Mouse (Mus musculus) forebrain, embryonic 10.5 days (tissue): ENCODE results near the gene Atp2c2. TPM values are rescaled to one million over a fixed set of nuclear protein-coding genes. Genes with fewer than 3 reads are reported as not detected.

Experiments used
- DNase-seq: peaks from one replicate; pipeline ENCODE4 v3.0.0-alpha.2; 2017; ENCODE audit warnings: low spot score; ENCODE audit errors: extremely low spot score
- H3K27ac ChIP-seq: fragments of 300-500 bp; sonication (generic); 2 replicates; pipeline ENCODE4 v1.5.1; 2016; ENCODE audit warnings: mild to moderate bottlenecking
- H3K27me3 ChIP-seq: fragments of 300-500 bp; sonication (generic); 2 replicates; pipeline ENCODE4 v1.6.1; 2016; ENCODE audit warnings: mild to moderate bottlenecking; ENCODE audit not compliant: poor library complexity, severe bottlenecking
- H3K36me3 ChIP-seq: fragments of 300-500 bp; sonication (generic); replicated peaks from 2 replicates; pipeline ENCODE4 v1.6.1; 2016; ENCODE audit warnings: mild to moderate bottlenecking, moderate library complexity
- H3K4me1 ChIP-seq: fragments of 300-500 bp; sonication (generic); 2 replicates; pipeline ENCODE4 v1.6.1; 2016
- H3K4me3 ChIP-seq: fragments of 300-500 bp; sonication (generic); 2 replicates; pipeline ENCODE4 v1.5.1; 2016; ENCODE audit warnings: mild to moderate bottlenecking, moderate library complexity
- H3K9me3 ChIP-seq: fragments of 300-500 bp; sonication (generic); 2 replicates; pipeline ENCODE4 v1.6.1; 2016; ENCODE audit warnings: mild to moderate bottlenecking, moderate library complexity
- WGBS: fragments of 180-500 bp; shearing (Covaris S2); methylation state at CpG from one replicate; pipeline ENCODE4 v1.1.7; 2016; 5-methylcytosine and 5-hydroxymethylcytosine counted together
- polyA plus RNA-seq: library from polyadenylated mRNA; unstranded; fragments of >200 nt; fragmentation: Nextera tagmentation; extraction: Ambion mirVana; gene quantifications from 2 replicates; pipeline ENCODE4 v1.2.1, GENCODE M21; 2016

Atp2c2 gene
- polyA plus RNA-seq, 1 experiment from 2014 or later: 1.5 TPM

- Histone ChIP-seq H3K36me3 (no peaks in the 10 kb centered on the region), H3K4me3 (no peak overlapping the region), H3K4me1 (peaks cover 73% of the 10 kb centered on the region), H3K9me3 (no peaks in the 10 kb centered on the region), H3K27me3 (peaks cover 6% of the 10 kb centered on the region; the same call in 1 of the 2 replicates), H3K27ac (no peak overlapping the region)
- peak; percentile 69 for DNase-seq
- WGBS: 12% methylated on average over 5 of the region's 5 CpGs
Observed at GRCm38 (mm10) chr8:119782715-119783114, 82.9 kb downstream of the Atp2c2 start.

- Histone ChIP-seq H3K36me3 (no peaks in the 10 kb centered on the region), H3K27me3 (peaks cover 6% of the 10 kb centered on the region; the same call in 1 of the 2 replicates), H3K4me3 (no peak overlapping the region), H3K4me1 (peaks cover 71% of the 10 kb centered on the region), H3K9me3 (no peaks in the 10 kb centered on the region), H3K27ac (peak overlapping the region; percentile 20)
- WGBS: 75% methylated on average over 6 of the region's 6 CpGs
- DNase-seq: no peak
Observed at GRCm38 (mm10) chr8:119783579-119783978, 83.8 kb downstream of the Atp2c2 start.

- no peak overlapping the region for H3K4me3 ChIP-seq
- H3K27ac ChIP-seq: peak overlapping the region; percentile 20
- H3K9me3 ChIP-seq: no peaks in the 10 kb centered on the region
- peaks cover 6% of the 10 kb centered on the region; the same call in 1 of the 2 replicates for H3K27me3 ChIP-seq
- H3K4me1 ChIP-seq: peaks cover 71% of the 10 kb centered on the region
- WGBS: 47% methylated on average over 9 of the region's 9 CpGs
- H3K36me3 ChIP-seq: no peaks in the 10 kb centered on the region
- DNase-seq: no peak
Observed at GRCm38 (mm10) chr8:119784141-119784574, 84.3 kb downstream of the Atp2c2 start.

- Histone ChIP-seq H3K27ac (peak overlapping the region; percentile 20; the same call in 1 of the 2 replicates), H3K4me1 (peaks cover 73% of the 10 kb centered on the region), H3K27me3 (peaks cover 6% of the 10 kb centered on the region; the same call in 1 of the 2 replicates), H3K4me3 (no peak overlapping the region), H3K36me3 (no peaks in the 10 kb centered on the region), H3K9me3 (no peaks in the 10 kb centered on the region)
- no peak for DNase-seq
- WGBS: 68% methylated on average over 7 of the region's 7 CpGs
Observed at GRCm38 (mm10) chr8:119784676-119785075, 84.9 kb downstream of the Atp2c2 start.

GRCm38 (mm10) chr8:119785764-119786405 lies 86.1 kb downstream of the Atp2c2 start:
- peaks cover 78% of the 10 kb centered on the region for H3K4me1 ChIP-seq
- H3K27ac ChIP-seq: peak overlapping the region; percentile 68
- WGBS: 62% methylated on average over 18 of the region's 18 CpGs

GRCm38 (mm10) chr8:119786871-119787270 lies 87.1 kb downstream of the Atp2c2 start:
- H3K4me3 ChIP-seq: no peak overlapping the region
- H3K4me1 ChIP-seq: peaks cover 81% of the 10 kb centered on the region
- no peaks in the 10 kb centered on the region for H3K36me3 ChIP-seq
- no peaks in the 10 kb centered on the region for H3K9me3 ChIP-seq
- H3K27ac ChIP-seq: 0 out of 2 replicates have a peak overlapping the region, but pooled peaks have one; percentile 68
- WGBS: 91% methylated on average over 3 of the region's 3 CpGs
- peaks cover 6% of the 10 kb centered on the region; the same call in 1 of the 2 replicates for H3K27me3 ChIP-seq
- no peak for DNase-seq

More at GRCm38 (mm10) chr8:119785764-119786405, 86.1 kb downstream of the Atp2c2 start:
- Histone ChIP-seq H3K27me3 (peaks cover 6% of the 10 kb centered on the region; the same call in 1 of the 2 replicates), H3K9me3 (no peaks in the 10 kb centered on the region), H3K36me3 (no peaks in the 10 kb centered on the region), H3K4me3 (no peak overlapping the region)
- no peak for DNase-seq

- Histone ChIP-seq H3K9me3 (no peaks in the 10 kb centered on the region), H3K27me3 (peaks cover 6% of the 10 kb centered on the region; the same call in 1 of the 2 replicates), H3K4me3 (no peak overlapping the region), H3K4me1 (peaks cover 85% of the 10 kb centered on the region), H3K27ac (0 out of 2 replicates have a peak overlapping the region, but pooled peaks have one; percentile 68), H3K36me3 (no peaks in the 10 kb centered on the region)
- no peak for DNase-seq
- whole genome bisulfite sequencing: 69% methylated on average over 4 of the region's 4 CpGs
Observed at GRCm38 (mm10) chr8:119787341-119787740, 87.5 kb downstream of the Atp2c2 start.

GRCm38 (mm10) chr8:119788607-119789381 lies 89.0 kb downstream of the Atp2c2 start:
- Histone ChIP-seq H3K36me3 (no peaks in the 10 kb centered on the region), H3K4me3 (no peak overlapping the region), H3K9me3 (no peaks in the 10 kb centered on the region), H3K27ac (peak overlapping the region; percentile 67), H3K27me3 (peaks cover 2% of the 10 kb centered on the region; the same call in 1 of the 2 replicates), H3K4me1 (peaks cover 89% of the 10 kb centered on the region)
- DNase-seq: no peak
- WGBS: 77% methylated on average over 9 of the region's 9 CpGs

- Histone ChIP-seq H3K27me3 (no peaks in the 10 kb centered on the region; the same call in 1 of the 2 replicates), H3K4me3 (no peak overlapping the region), H3K27ac (peak overlapping the region; percentile 67), H3K36me3 (no peaks in the 10 kb centered on the region), H3K4me1 (peaks cover 87% of the 10 kb centered on the region), H3K9me3 (no peaks in the 10 kb centered on the region)
- 90% methylated on average over 7 of the region's 7 CpGs for WGBS
- no peak for DNase-seq
Observed at GRCm38 (mm10) chr8:119789581-119789980, 89.8 kb downstream of the Atp2c2 start.

- H3K4me1 ChIP-seq: peaks cover 76% of the 10 kb centered on the region
- DNase-seq: peak; percentile 89
Observed at GRCm38 (mm10) chr8:119791804-119792704, 92.2 kb downstream of the Atp2c2 start.

GRCm38 (mm10) chr8:119794689-119795088 lies 94.9 kb downstream of the Atp2c2 start:
- WGBS: 57% methylated on average over 7 of the region's 7 CpGs
- no peaks in the 10 kb centered on the region for H3K9me3 ChIP-seq
- H3K27ac ChIP-seq: peak overlapping the region; percentile 8; the same call in 1 of the 2 replicates
- no peak for DNase-seq
- H3K27me3 ChIP-seq: no peaks in the 10 kb centered on the region
- H3K36me3 ChIP-seq: no peaks in the 10 kb centered on the region
- peaks cover 75% of the 10 kb centered on the region for H3K4me1 ChIP-seq
- no peak overlapping the region for H3K4me3 ChIP-seq

More at GRCm38 (mm10) chr8:119791804-119792704, 92.2 kb downstream of the Atp2c2 start:
- Histone ChIP-seq H3K9me3 (no peaks in the 10 kb centered on the region), H3K27me3 (no peaks in the 10 kb centered on the region), H3K36me3 (no peaks in the 10 kb centered on the region), H3K27ac (peak overlapping the region; percentile 94), H3K4me3 (peak overlapping the region; percentile 18; the same call in 1 of the 2 replicates)
- WGBS: 6% methylated on average over 16 of the region's 16 CpGs

GRCm38 (mm10) chr8:119795651-119796050 lies 95.8 kb downstream of the Atp2c2 start:
- Histone ChIP-seq H3K36me3 (no peaks in the 10 kb centered on the region), H3K27me3 (no peaks in the 10 kb centered on the region), H3K27ac (no peak overlapping the region; the same call in 1 of the 2 replicates), H3K4me3 (no peak overlapping the region), H3K4me1 (peaks cover 74% of the 10 kb centered on the region), H3K9me3 (no peaks in the 10 kb centered on the region)
- 92% methylated on average over 3 of the region's 3 CpGs for WGBS
- DNase-seq: no peak
